Mouse (Mus musculus) lung, embryonic 14.5 days (tissue): Measurements from ENCODE around the gene Akna. TPM values are rescaled to one million over a fixed set of nuclear protein-coding genes. Genes with fewer than 3 reads are reported as not detected.

ENCODE experiments used
- ATAC-seq: fragments of 200-750 bp; cut with Nextera tagmentation; 2 replicates; pipeline ENCODE4 v1.8.0; 2017; ENCODE audit warnings: mild to moderate bottlenecking, moderate TSS enrichment, moderate library complexity; ENCODE audit not compliant: insufficient read depth
- DNase-seq: peaks from one replicate; pipeline ENCODE4 v3.0.0-alpha.2; 2015
- H3K27ac ChIP-seq: fragments of 300-500 bp; sonication (generic); 2 replicates; pipeline ENCODE4 v1.5.1; 2014; ENCODE audit warnings: low read depth, mild to moderate bottlenecking, moderate library complexity
- H3K27me3 ChIP-seq: fragments of 300-500 bp; sonication (generic); 2 replicates; pipeline ENCODE4 v1.6.1; 2014; ENCODE audit warnings: low read length, control low read depth; ENCODE audit not compliant: insufficient read depth
- H3K36me3 ChIP-seq: fragments of 300-500 bp; sonication (generic); 2 replicates; pipeline ENCODE4 v1.6.1; 2014; ENCODE audit warnings: control low read depth; ENCODE audit not compliant: insufficient read depth
- H3K4me1 ChIP-seq: fragments of 300-500 bp; sonication (generic); 2 replicates; pipeline ENCODE4 v1.6.1; 2014; ENCODE audit warnings: antibody characterized with exemption, control low read depth; ENCODE audit not compliant: insufficient read depth
- H3K4me2 ChIP-seq: fragments of 300-500 bp; sonication (generic); 2 replicates; pipeline ENCODE4 v1.6.1; 2014; ENCODE audit warnings: mild to moderate bottlenecking
- H3K4me3 ChIP-seq: fragments of 300-500 bp; sonication (generic); 2 replicates; pipeline ENCODE4 v1.5.1; 2014; ENCODE audit warnings: low read depth, low read length
- H3K9ac ChIP-seq: fragments of 300-500 bp; sonication (generic); 2 replicates; pipeline ENCODE4 v1.6.1; 2014
- H3K9me3 ChIP-seq: fragments of 300-500 bp; sonication (generic); 2 replicates; pipeline ENCODE4 v1.6.1; 2016; ENCODE audit warnings: low read depth, low read length, control low read depth
- CTCF ChIP-seq: IDR thresholded peaks from 2 replicates; pipeline ENCODE4 v1.5.1; 2016; ENCODE audit warnings: antibody characterized with exemption, low read depth
- WGBS: fragments of 180-500 bp; shearing (Covaris S2); extraction: QIAGEN DNeasy Blood & Tissue Kit; methylation state at CpG from one replicate; pipeline ENCODE4 v1.1.7; 2014; 5-methylcytosine and 5-hydroxymethylcytosine counted together
- polyA plus RNA-seq: library from polyadenylated mRNA; unstranded; fragments of >200 nt; fragmentation: Nextera tagmentation; extraction: Ambion mirVana; gene quantifications from 2 replicates; pipeline ENCODE4 v1.2.1, GENCODE M21; 2014

Akna gene
- polyA plus RNA-seq, 1 experiment from 2014 or later, result 12.6 TPM

DNA sequence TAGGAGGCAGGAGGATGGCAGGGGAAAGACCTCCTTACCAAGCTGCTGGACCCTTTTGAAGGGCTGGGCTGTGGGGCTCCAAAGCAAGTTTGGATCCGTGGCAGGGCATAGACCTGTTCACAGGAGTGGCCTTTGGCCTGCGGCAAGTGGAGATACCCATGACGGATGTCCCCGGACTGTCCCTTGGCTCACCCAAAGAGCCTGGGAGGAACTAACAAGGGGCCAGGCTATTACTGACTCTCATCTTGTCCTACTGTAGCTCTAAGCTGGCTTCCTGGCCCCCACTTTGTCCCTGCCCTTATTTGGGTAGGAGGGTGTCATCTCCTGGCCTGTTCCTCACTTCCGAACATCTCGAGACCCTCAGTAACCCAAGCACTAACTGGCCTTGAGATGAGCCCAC is 596 bp downstream of the Akna start:
- Histone ChIP-seq H3K36me3 (peaks cover 5% of the 10 kb centered on the region), H3K4me3 (peak overlapping the region; percentile 31), H3K4me2 (peak overlapping the region; percentile 69), H3K4me1 (peaks cover 54% of the 10 kb centered on the region), H3K27ac (peak overlapping the region; percentile 95), H3K9ac (peak overlapping the region; percentile 37), H3K27me3 (no peaks in the 10 kb centered on the region), H3K9me3 (no peaks in the 10 kb centered on the region)
- ATAC-seq (peak; percentile 5; the same call in 1 of the 2 replicates), DNase-seq (no peak)
- 19% methylated on average over 6 of the region's 6 CpGs for WGBS
- no peak for TF ChIP-seq CTCF

- H3K27ac ChIP-seq, result peak overlapping the region; percentile 95
- H3K4me3 ChIP-seq, result peak overlapping the region; percentile 31
- DNase-seq, result no peak
- peaks cover 54% of the 10 kb centered on the region for H3K4me1 ChIP-seq
- WGBS, result 62% methylated on average over 10 of the region's 10 CpGs
- no peaks in the 10 kb centered on the region for H3K27me3 ChIP-seq
- H3K4me2 ChIP-seq, result peak overlapping the region; percentile 69
- ATAC-seq, result no peak
- H3K36me3 ChIP-seq, result peaks cover 11% of the 10 kb centered on the region
- TF ChIP-seq CTCF, result no peak
- H3K9ac ChIP-seq, result peak overlapping the region; percentile 37
- no peaks in the 10 kb centered on the region for H3K9me3 ChIP-seq
Measured at GRCm38 (mm10) chr4:63402056-63402455, 1.1 kb downstream of the Akna start.

GRCm38 (mm10) chr4:63401620-63402019 is 1.5 kb downstream of the Akna start:
- 48% methylated on average over 6 of the region's 6 CpGs for WGBS
- peaks cover 54% of the 10 kb centered on the region for H3K4me1 ChIP-seq
- ATAC-seq, result no peak

GRCm38 (mm10) chr4:63400541-63401306 is 2.4 kb downstream of the Akna start:
- DNase-seq (no peak), ATAC-seq (no peak)
- Histone ChIP-seq H3K4me3 (no peak overlapping the region), H3K27me3 (no peaks in the 10 kb centered on the region), H3K4me2 (no peak overlapping the region; the same call in none of the 2 replicates), H3K36me3 (peaks cover 16% of the 10 kb centered on the region), H3K9me3 (no peaks in the 10 kb centered on the region), H3K9ac (no peak overlapping the region), H3K27ac (no peak overlapping the region; the same call in 1 of the 2 replicates), H3K4me1 (peaks cover 51% of the 10 kb centered on the region)
- WGBS, result 80% methylated on average over 18 of the region's 18 CpGs
- TF ChIP-seq CTCF, result no peak

More at GRCm38 (mm10) chr4:63401620-63402019, 1.5 kb downstream of the Akna start:
- Histone ChIP-seq H3K4me2 (peak overlapping the region; percentile 69), H3K36me3 (peaks cover 15% of the 10 kb centered on the region), H3K27me3 (no peaks in the 10 kb centered on the region), H3K4me3 (no peak overlapping the region), H3K9me3 (no peaks in the 10 kb centered on the region), H3K27ac (peak overlapping the region; percentile 95; the same call in 1 of the 2 replicates), H3K9ac (no peak overlapping the region)
- TF ChIP-seq CTCF, result no peak
- DNase-seq, result peak; percentile 37

DNA sequence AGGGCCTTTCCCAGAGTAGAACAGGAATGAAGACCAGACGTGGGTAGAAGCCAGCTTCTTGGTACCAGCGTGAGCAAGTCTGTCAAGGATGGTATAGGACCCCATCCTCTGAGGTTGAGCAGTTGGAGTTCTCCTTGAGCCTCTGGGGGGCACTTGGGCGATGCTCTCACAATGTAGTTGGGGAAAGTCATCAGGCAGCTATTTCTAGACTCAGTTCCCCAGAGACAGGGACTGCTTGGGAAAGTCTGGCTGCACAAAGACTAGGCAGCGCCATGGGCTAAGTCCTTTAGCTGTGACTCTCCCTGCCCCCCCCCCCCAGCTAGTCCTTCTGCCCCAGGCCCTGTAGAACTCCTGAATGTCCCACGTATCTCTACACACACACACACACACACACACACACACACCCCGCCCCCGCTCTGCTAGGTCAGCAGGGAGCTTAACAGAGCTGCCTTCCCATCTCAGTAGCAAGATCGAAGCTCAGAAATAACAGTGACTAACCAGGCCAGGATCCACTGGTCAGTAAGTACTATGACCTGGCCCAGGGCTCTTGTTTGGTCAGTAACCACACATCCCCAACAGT is 3.4 kb downstream of the Akna start:
- H3K4me1 ChIP-seq, result peaks cover 41% of the 10 kb centered on the region
- no peaks in the 10 kb centered on the region for H3K27me3 ChIP-seq
- no peak for ATAC-seq
- TF ChIP-seq CTCF, result no peak
- peak overlapping the region; percentile 24; the same call in 1 of the 2 replicates for H3K9ac ChIP-seq
- WGBS, result 57% methylated on average over 8 of the region's 8 CpGs
- H3K4me3 ChIP-seq, result no peak overlapping the region
- H3K9me3 ChIP-seq, result no peaks in the 10 kb centered on the region
- peak overlapping the region; percentile 29; the same call in 1 of the 2 replicates for H3K4me2 ChIP-seq
- H3K27ac ChIP-seq, result peak overlapping the region; percentile 86
- peak; percentile 43 for DNase-seq
- H3K36me3 ChIP-seq, result peaks cover 23% of the 10 kb centered on the region

DNA sequence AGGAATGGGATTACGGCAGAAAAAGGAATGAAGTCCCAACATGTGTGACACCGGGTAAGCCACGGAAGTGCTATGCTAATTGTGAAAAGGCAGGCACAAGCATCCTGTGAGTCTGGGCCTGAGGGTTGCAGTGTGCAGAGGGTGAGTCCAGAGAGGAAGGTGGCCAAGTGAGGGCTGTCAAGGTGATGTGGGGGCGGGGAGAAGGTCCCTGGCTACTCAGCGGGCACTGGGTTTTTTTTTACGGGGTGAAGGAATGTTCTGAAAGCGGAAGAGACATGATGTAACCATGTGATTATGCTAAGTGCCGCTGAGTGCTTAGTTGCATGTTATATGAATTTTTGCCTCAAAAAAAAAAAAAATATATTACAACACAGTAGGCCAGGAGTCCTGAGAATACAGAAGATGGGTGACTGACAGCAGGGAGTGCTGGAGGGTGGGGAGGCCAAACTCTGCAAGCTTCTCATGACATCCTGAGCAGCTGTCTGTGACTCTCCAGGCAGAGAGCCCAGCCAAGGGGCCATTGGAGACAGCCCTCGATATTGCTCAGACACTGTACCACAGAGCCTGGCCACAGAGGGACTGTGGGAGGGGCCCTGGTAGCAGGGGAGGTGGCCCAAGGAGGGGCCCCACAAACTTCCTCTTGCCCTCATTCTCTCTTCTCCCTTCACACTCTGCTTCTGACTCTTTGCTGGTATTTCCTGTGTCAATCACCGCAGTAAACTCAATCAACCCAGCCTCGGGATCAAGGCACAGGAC is 4.1 kb downstream of the Akna start:
- DNase-seq, result peak; percentile 73
- H3K4me2 ChIP-seq, result peak overlapping the region; percentile 29; the same call in 1 of the 2 replicates

More for the DNA sequence above, 4.1 kb downstream of the Akna start:
- Histone ChIP-seq H3K4me1 (peaks cover 34% of the 10 kb centered on the region), H3K9ac (peak overlapping the region; percentile 24), H3K36me3 (peaks cover 31% of the 10 kb centered on the region), H3K27ac (peak overlapping the region; percentile 86), H3K9me3 (no peaks in the 10 kb centered on the region), H3K4me3 (no peak overlapping the region), H3K27me3 (no peaks in the 10 kb centered on the region)
- TF ChIP-seq CTCF, result no peak
- peak; percentile 37; the same call in 1 of the 2 replicates for ATAC-seq
- WGBS, result 33% methylated on average over 11 of the region's 11 CpGs
